Mouse (Mus musculus): ENCODE measurements at regions not wholly inside any gene's neighbourhood (a gene's known extent, or its start where the extent isn't known, plus 50 kb on each side); places are given as distances from the start of the nearest gene placed in this dataset.

GRCm38 (mm10) chr9:50437830-50438722 lies 56.2 kb upstream of the Plet1 start (continued):
- TF ChIP-seq JUND (conservative IDR thresholded peaks at IDR 0.05; ENCODE audit: low read depth, low read length) (no peak), JUN (IDR thresholded peaks at IDR 0.05; ENCODE audit: insufficient read depth, low read depth, low read length) (no peak), POLR2A (IDR thresholded peaks at IDR 0.05; ENCODE audit: low read depth, low read length) (no peak), CHD1 (IDR thresholded peaks at IDR 0.05; ENCODE audit: low read depth, low read length) (no peak), E2F4 (IDR thresholded peaks at IDR 0.05; ENCODE audit: insufficient replicate concordance, low read depth, low read length) (no peak), CTCF (conservative IDR thresholded peaks at IDR 0.05 in 1 of 2, IDR thresholded peaks at IDR 0.05 in 1 of 2; ENCODE audit: low read depth in 2 of 2, low read length in 2 of 2) (peak; percentile 37 to 89), SIN3A (IDR thresholded peaks at IDR 0.05; ENCODE audit: low read length) (no peak), MXI1 (IDR thresholded peaks at IDR 0.05; ENCODE audit: low read depth, low read length) (no peak), ZNF384 (IDR thresholded peaks at IDR 0.05; ENCODE audit: low read depth, low read length) (no peak), MAX (IDR thresholded peaks at IDR 0.05; ENCODE audit: low read length) (no peak)

GRCm38 (mm10) chr9:50438738-50439137 lies 55.6 kb upstream of the Plet1 start:
- no peak overlapping the region for H3K27ac ChIP-seq (ENCODE audit: insufficient read depth, low read depth)
- no peak for DNase-seq (ENCODE audit: extremely low read depth)

More at GRCm38 (mm10) chr9:50438738-50439137, 55.6 kb upstream of the Plet1 start:
- dilution Hi-C loops (cut with MboI; ENCODE audit: extremely low pct_ligation_motif_present, extremely low pct_unique_long_range_greater_than_20kb, low sequenced_read_pairs) (no loop called here), in situ Hi-C loops (cut with MboI; ENCODE audit: low pct_ligation_motif_present, low pct_unique_long_range_greater_than_20kb, low sequenced_read_pairs) (loop anchor here (10.0 kb wide), 2 partner anchors 104 to 944 kb away; no protein-coding TSS in a partner anchor)
- H3K4me3 ChIP-seq (replicated peaks in 1 of 3; ENCODE audit: low read depth in 2 of 3, low read length in 2 of 3, poor library complexity in 1 of 3), result no peak overlapping the region
- peaks cover 2 to 21% of the 10 kb centered on the region in 2 experiments; a peak in 2 of 4 replicates for H3K4me1 ChIP-seq (ENCODE audit: control insufficient read depth in 1 of 2, insufficient read depth in 2 of 2)
- H3K4me2 ChIP-seq (ENCODE audit: insufficient read depth, low read depth, poor library complexity, severe bottlenecking), result no peak overlapping the region
- no peaks in the 10 kb centered on the region for H3K9me3 ChIP-seq (replicated peaks; ENCODE audit: low read length)
- H3K36me3 ChIP-seq (replicated peaks in 1 of 2; ENCODE audit: control insufficient read depth in 1 of 2, insufficient read depth in 1 of 2, low read length in 1 of 2), result no peaks in the 10 kb centered on the region
- no peaks in the 10 kb centered on the region for H3K79me2 ChIP-seq (replicated peaks; ENCODE audit: control insufficient read depth, extremely low read depth, insufficient read depth, poor library complexity, severe bottlenecking)
- no peak for TF ChIP-seq ZKSCAN1 (IDR thresholded peaks at IDR 0.05; ENCODE audit: borderline replicate concordance, low read depth, low read length)
- TF ChIP-seq MAFK (IDR thresholded peaks at IDR 0.05; ENCODE audit: insufficient replicate concordance, low read length), result no peak
- no peak for TF ChIP-seq ZMIZ1 (IDR thresholded peaks at IDR 0.05; ENCODE audit: low read depth, low read length)
- TF ChIP-seq TBP (conservative IDR thresholded peaks at IDR 0.05; ENCODE audit: low read depth, low read length), result no peak
- TF ChIP-seq KAT2A (IDR thresholded peaks at IDR 0.05; ENCODE audit: insufficient replicate concordance, low read length), result no peak
- TF ChIP-seq JUN (IDR thresholded peaks at IDR 0.05; ENCODE audit: insufficient read depth, low read depth, low read length), result no peak
- no peak for TF ChIP-seq E2F4 (IDR thresholded peaks at IDR 0.05; ENCODE audit: insufficient replicate concordance, low read depth, low read length)
- no peak for TF ChIP-seq RCOR1 (conservative IDR thresholded peaks at IDR 0.05; ENCODE audit: low read depth, low read length)
- no peak for TF ChIP-seq ZNF384 (IDR thresholded peaks at IDR 0.05; ENCODE audit: low read depth, low read length)
- TF ChIP-seq POLR2AphosphoS2 (IDR thresholded peaks at IDR 0.05; ENCODE audit: low read depth, low read length), result no peak
- TF ChIP-seq GABPA (IDR thresholded peaks at IDR 0.05; ENCODE audit: insufficient replicate concordance, low read depth, low read length), result no peak
- no peak for TF ChIP-seq ZC3H11A (IDR thresholded peaks at IDR 0.05; ENCODE audit: low read depth, low read length)
- no peak for TF ChIP-seq CTCF (conservative IDR thresholded peaks at IDR 0.05 in 1 of 2, IDR thresholded peaks at IDR 0.05 in 1 of 2; ENCODE audit: low read depth in 2 of 2, low read length in 2 of 2)
- no peak for TF ChIP-seq MEF2A (IDR thresholded peaks at IDR 0.05; ENCODE audit: borderline replicate concordance, low read depth, low read length)
- TF ChIP-seq EP300 (IDR thresholded peaks at IDR 0.05; ENCODE audit: low read length), result no peak
- TF ChIP-seq HCFC1 (IDR thresholded peaks at IDR 0.05; ENCODE audit: low read depth, low read length), result no peak
- TF ChIP-seq PAX5 (IDR thresholded peaks at IDR 0.05; ENCODE audit: low read length), result no peak
- TF ChIP-seq UBTF (IDR thresholded peaks at IDR 0.05; ENCODE audit: low read depth, low read length), result no peak
- TF ChIP-seq POLR2A (IDR thresholded peaks at IDR 0.05; ENCODE audit: low read depth, low read length), result no peak
- TF ChIP-seq USF1 (IDR thresholded peaks at IDR 0.05; ENCODE audit: low read depth, low read length), result no peak
- H3K27me3 ChIP-seq (replicated peaks), result no peaks in the 10 kb centered on the region
- no peak overlapping the region for H3K9ac ChIP-seq (ENCODE audit: insufficient read depth, low read depth)
